Mouse (Mus musculus) midbrain, embryonic 12.5 days (tissue): Measurements from ENCODE around the gene Elmod1. TPM values are rescaled to one million over a fixed set of nuclear protein-coding genes. Genes with fewer than 3 reads are reported as not detected.

ENCODE experiments used
- ATAC-seq: fragments of 200-750 bp; cut with Nextera tagmentation; 2 replicates; pipeline ENCODE4 v1.8.0; 2017; ENCODE audit warnings: low read depth, moderate TSS enrichment, moderate library complexity; ENCODE audit not compliant: low FRiP score
- H3K27ac ChIP-seq: fragments of 300-500 bp; sonication (generic); replicated peaks from 2 replicates; pipeline ENCODE4 v1.5.1; 2016; ENCODE audit warnings: mild to moderate bottlenecking
- H3K27me3 ChIP-seq: fragments of 300-500 bp; sonication (generic); 2 replicates; pipeline ENCODE4 v1.6.1; 2016; ENCODE audit warnings: mild to moderate bottlenecking
- H3K36me3 ChIP-seq: fragments of 300-500 bp; sonication (generic); 2 replicates; pipeline ENCODE4 v1.6.1; 2016
- H3K4me1 ChIP-seq: fragments of 300-500 bp; sonication (generic); 2 replicates; pipeline ENCODE4 v1.6.1; 2016
- H3K4me2 ChIP-seq: fragments of 300-500 bp; sonication (generic); replicated peaks from 2 replicates; pipeline ENCODE4 v1.6.1; 2016; ENCODE audit warnings: mild to moderate bottlenecking, moderate library complexity
- H3K4me3 ChIP-seq: fragments of 300-500 bp; sonication (generic); 2 replicates; pipeline ENCODE4 v1.5.1; 2016; ENCODE audit warnings: mild to moderate bottlenecking
- H3K9ac ChIP-seq: fragments of 300-500 bp; sonication (generic); replicated peaks from 2 replicates; pipeline ENCODE4 v1.6.1; 2016; ENCODE audit warnings: mild to moderate bottlenecking, moderate library complexity
- H3K9me3 ChIP-seq: fragments of 300-500 bp; sonication (generic); 2 replicates; pipeline ENCODE4 v1.6.1; 2016; ENCODE audit warnings: mild to moderate bottlenecking
- WGBS: fragments of 180-500 bp; shearing (Covaris S2); methylation state at CpG from one replicate; pipeline ENCODE4 v1.1.7; 2016; 5-methylcytosine and 5-hydroxymethylcytosine counted together
- polyA plus RNA-seq: library from polyadenylated mRNA; unstranded; fragments of >200 nt; fragmentation: Nextera tagmentation; extraction: Ambion mirVana; gene quantifications from 2 replicates; pipeline ENCODE4 v1.2.1, GENCODE M21; 2016

The Elmod1 gene
- polyA plus RNA-seq, 1 experiment from 2014 or later = 4.5 TPM

DNA sequence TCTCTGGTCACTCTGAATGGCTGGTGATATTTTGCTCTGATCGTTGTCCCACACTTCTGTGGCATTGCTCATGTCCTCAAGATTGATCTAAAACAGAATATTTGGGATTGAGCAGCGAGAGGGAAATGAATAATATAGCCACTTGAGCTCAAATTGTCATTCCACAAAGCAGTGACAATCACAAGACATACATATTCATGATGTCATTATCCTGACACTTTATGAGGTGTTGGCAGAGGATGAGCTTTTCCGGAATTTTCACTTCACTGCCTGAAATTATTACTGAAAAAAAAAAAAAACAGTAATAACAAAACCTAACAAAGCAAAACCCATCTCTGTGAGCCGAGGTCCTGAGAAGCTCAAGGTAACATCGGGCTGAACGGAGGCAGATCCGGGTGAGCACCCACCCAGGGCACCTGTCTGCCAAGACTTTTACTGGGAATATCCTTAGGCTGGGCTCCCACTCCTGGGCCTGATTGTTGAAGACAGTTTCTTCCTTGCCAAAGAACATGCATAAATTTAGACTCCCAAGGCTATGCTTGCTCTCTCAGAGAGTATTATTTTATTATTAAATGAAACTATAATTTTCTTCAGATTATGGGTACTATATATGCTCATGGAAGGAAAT is 71.8 kb downstream of the Elmod1 start:
- Histone ChIP-seq H3K4me2 (no peak overlapping the region), H3K9me3 (no peaks in the 10 kb centered on the region), H3K27me3 (no peaks in the 10 kb centered on the region), H3K27ac (no peak overlapping the region), H3K9ac (no peak overlapping the region), H3K4me3 (no peak overlapping the region), H3K36me3 (no peaks in the 10 kb centered on the region), H3K4me1 (no peaks in the 10 kb centered on the region)
- 86% methylated on average over 7 of the region's 7 CpGs for WGBS
- ATAC-seq = no peak

- H3K4me2 ChIP-seq = no peak overlapping the region
- no peak overlapping the region for H3K27ac ChIP-seq
- 88% methylated on average over 6 of the region's 6 CpGs for WGBS
- H3K9me3 ChIP-seq = no peaks in the 10 kb centered on the region
- H3K36me3 ChIP-seq = no peaks in the 10 kb centered on the region
- ATAC-seq = no peak
- H3K4me1 ChIP-seq = no peaks in the 10 kb centered on the region
- no peak overlapping the region for H3K4me3 ChIP-seq
- H3K9ac ChIP-seq = no peak overlapping the region
- H3K27me3 ChIP-seq = no peaks in the 10 kb centered on the region
Measured at GRCm38 (mm10) chr9:53899836-53900235, 75.3 kb downstream of the Elmod1 start.

DNA sequence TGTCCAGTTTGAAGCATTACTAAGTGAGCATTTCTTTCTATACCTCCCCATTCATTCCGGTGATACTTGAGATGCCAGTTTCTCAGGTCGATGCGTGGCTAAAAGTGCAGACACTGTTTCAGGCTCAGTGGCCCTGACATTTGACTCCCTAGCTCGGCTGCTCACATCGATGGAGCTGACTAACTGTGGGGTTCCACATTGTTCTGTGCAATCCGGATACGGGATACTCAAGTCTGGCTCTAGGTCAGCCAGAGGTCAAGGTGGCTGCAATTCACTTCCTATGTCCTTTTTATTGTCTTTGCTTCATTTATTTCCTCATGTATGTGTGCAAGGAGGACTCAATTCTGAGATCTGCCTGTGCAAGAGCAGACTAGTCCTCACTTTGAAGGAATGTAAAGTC is 79.3 kb downstream of the Elmod1 start:
- Histone ChIP-seq H3K4me2 (no peak overlapping the region), H3K27ac (no peak overlapping the region), H3K36me3 (no peaks in the 10 kb centered on the region), H3K9ac (no peak overlapping the region), H3K4me3 (no peak overlapping the region), H3K9me3 (no peaks in the 10 kb centered on the region), H3K27me3 (no peaks in the 10 kb centered on the region), H3K4me1 (no peaks in the 10 kb centered on the region)
- WGBS = 70% methylated on average over 7 of the region's 7 CpGs
- no peak for ATAC-seq

GRCm38 (mm10) chr9:53890075-53890474 is 85.0 kb downstream of the Elmod1 start:
- no peak for ATAC-seq
- no peak overlapping the region for H3K4me2 ChIP-seq

GRCm38 (mm10) chr9:53883588-53884280 is 91.4 kb downstream of the Elmod1 start:
- Histone ChIP-seq H3K9me3 (no peaks in the 10 kb centered on the region), H3K27me3 (no peaks in the 10 kb centered on the region), H3K27ac (no peak overlapping the region), H3K4me3 (no peak overlapping the region), H3K4me2 (no peak overlapping the region), H3K9ac (no peak overlapping the region), H3K36me3 (no peaks in the 10 kb centered on the region), H3K4me1 (no peaks in the 10 kb centered on the region)
- peak; percentile 44 for ATAC-seq
- 89% methylated on average over 23 of the region's 23 CpGs for WGBS

More at GRCm38 (mm10) chr9:53890075-53890474, 85.0 kb downstream of the Elmod1 start:
- Histone ChIP-seq H3K9me3 (no peaks in the 10 kb centered on the region), H3K9ac (no peak overlapping the region), H3K27ac (no peak overlapping the region), H3K36me3 (no peaks in the 10 kb centered on the region), H3K4me3 (no peak overlapping the region), H3K4me1 (no peaks in the 10 kb centered on the region), H3K27me3 (no peaks in the 10 kb centered on the region)
- WGBS = 0% methylated on average over 1 of the region's 1 CpGs

GRCm38 (mm10) chr9:53877423-53877822 is 97.7 kb downstream of the Elmod1 start:
- WGBS = 52% methylated on average over 2 of the region's 2 CpGs
- H3K9me3 ChIP-seq = no peaks in the 10 kb centered on the region
- no peaks in the 10 kb centered on the region for H3K4me1 ChIP-seq
- H3K36me3 ChIP-seq = no peaks in the 10 kb centered on the region
- H3K4me3 ChIP-seq = no peak overlapping the region
- ATAC-seq = no peak
- no peaks in the 10 kb centered on the region for H3K27me3 ChIP-seq
- H3K9ac ChIP-seq = no peak overlapping the region
- H3K27ac ChIP-seq = no peak overlapping the region
- no peak overlapping the region for H3K4me2 ChIP-seq

DNA sequence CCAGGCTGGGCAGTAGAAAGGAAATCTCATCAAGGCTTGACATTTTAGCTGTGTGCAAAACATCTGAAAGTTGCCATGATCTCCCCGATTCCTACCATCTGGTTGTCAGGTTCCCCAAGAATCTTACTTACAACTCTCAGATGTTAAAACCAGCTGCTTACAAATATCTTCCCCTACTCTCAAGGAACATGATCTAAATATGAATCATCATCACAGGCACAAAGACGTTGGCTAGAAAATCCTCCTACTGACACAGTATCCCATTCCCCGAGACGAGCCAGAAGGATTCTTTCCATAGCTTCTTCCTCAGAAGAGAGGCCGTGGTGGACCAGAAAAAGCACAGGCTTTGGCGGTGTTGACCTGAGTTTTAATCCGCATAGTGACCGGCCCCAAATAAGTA is 101.9 kb downstream of the Elmod1 start:
- Histone ChIP-seq H3K27ac (no peak overlapping the region), H3K27me3 (no peaks in the 10 kb centered on the region), H3K4me2 (no peak overlapping the region), H3K9ac (no peak overlapping the region), H3K36me3 (no peaks in the 10 kb centered on the region), H3K4me1 (no peaks in the 10 kb centered on the region), H3K4me3 (no peak overlapping the region), H3K9me3 (no peaks in the 10 kb centered on the region)
- no peak for ATAC-seq
- WGBS = 92% methylated on average over 8 of the region's 8 CpGs

Other genes with a start within 250 kb of the Elmod1 start
- gene Slc35f2, start 203.8 kb downstream of the Elmod1 start, polyA plus RNA-seq = 2.8 and 3.0 TPM in 2 replicates
- 0.24 TPM in 1 of 2 replicates, not detected in the other for gene Sln, start 125.1 kb downstream of the Elmod1 start, polyA plus RNA-seq
- 0.08 and 0.15 TPM in 2 replicates for gene Tnfaip8l3, start 93.1 kb upstream of the Elmod1 start, polyA plus RNA-seq